Mouse (Mus musculus) liver, embryonic 14.5 days (tissue): Measurements from ENCODE around the gene Zfp688.

ENCODE experiments used
- CTCF ChIP-seq: IDR thresholded peaks from 2 replicates; pipeline ENCODE4 v1.5.1; 2016; ENCODE audit warnings: antibody characterized with exemption, low read depth, control low read depth
- EP300 ChIP-seq: IDR thresholded peaks from 2 replicates; pipeline ENCODE4 v1.6.1; 2016; ENCODE audit warnings: antibody characterized with exemption, low read depth

DNA sequence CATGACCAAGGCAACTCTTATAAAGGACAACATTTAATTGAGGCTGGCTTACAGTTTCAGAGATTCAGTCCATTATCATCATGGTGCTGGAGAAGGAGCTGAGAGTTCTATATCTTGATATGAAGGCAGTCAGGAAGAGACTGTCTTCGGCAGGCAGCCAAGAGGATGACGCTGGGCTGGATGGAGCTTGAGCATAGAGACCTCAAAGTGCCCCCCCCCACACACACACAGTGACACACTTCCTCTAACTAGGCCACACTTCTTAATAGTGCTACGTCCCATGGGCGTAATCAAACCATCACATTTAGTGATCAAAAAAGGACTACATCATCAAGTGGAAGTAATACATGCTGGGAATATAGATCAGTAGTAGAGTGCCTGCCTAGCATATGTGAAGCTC lies 13.3 kb upstream of the Zfp688 start:
- no peak for TF ChIP-seq CTCF
- no peak for TF ChIP-seq EP300
